Mouse (Mus musculus): Measurements from ENCODE around the gene Ip6k2.

GRCm38 (mm10) chr9:108824144-108824685 lies 40.6 kb downstream of the Ip6k2 start:
- TF ChIP-seq POLR2A (IDR thresholded peaks at IDR 0.05; ENCODE audit: borderline replicate concordance, extremely low read depth, low read depth, low read length) (no peak), CTCF (IDR thresholded peaks at IDR 0.05; ENCODE audit: insufficient read depth, low read length) (no peak)

All from lung, adult 2 months (tissue).